Mouse (Mus musculus) Patski (cell line): ENCODE data around the gene Dennd2c. TPM values are rescaled to one million over a fixed set of nuclear protein-coding genes. Genes with fewer than 3 reads are reported as not detected.
"Not testable (repeated sequence)": the region's sequence is repeated elsewhere in the genome, so short reads cannot be mapped to it uniquely, and the experiment has no call there.

Experiments used
- ATAC-seq: fragments of 100-300 bp; one replicate; pipeline ENCODE4 v1.8.0; 2021
- CTCF ChIA-PET: fragments of 350-600 bp; sonication (Branson Sonifier 250); formaldehyde crosslinking; loops from one replicate; lab custom pipeline; 2022; ENCODE audit warnings: inconsistent platforms; lab: Charles Lee
- POLR2A ChIA-PET: fragments of 350-600 bp; sonication (Branson Sonifier 250); formaldehyde crosslinking; loops from one replicate; lab custom pipeline; 2022; ENCODE audit warnings: antibody characterized with exemption, inconsistent platforms; lab: Charles Lee
- DNase-seq: peaks from one replicate; pipeline ENCODE4 v3.0.0-alpha.2; 2011; ENCODE audit warnings: low read depth, low spot score
- H3K27me3 ChIP-seq: fragments of 371-371 bp; one replicate; pipeline ENCODE4 v1.5.1; 2021
- CTCF ChIP-seq: fragments of 100-300 bp; IDR thresholded peaks from one replicate; pipeline ENCODE4 v1.5.1; 2021
- in situ Hi-C: fragments of 300-500 bp; cut with MboI; formaldehyde crosslinking; loops from 3 replicates; pipeline ENCODE4 v1.11.1; 2018; ENCODE audit warnings: low pct_unique_long_range_greater_than_20kb, mixed read lengths
- polyA plus RNA-seq: library from polyadenylated mRNA; unstranded; gene quantifications from one replicate; pipeline ENCODE4 v1.2.3, GENCODE M21; 2021

Gene Dennd2c
- polyA plus RNA-seq, 1 experiment from 2014 or later = 1.7 TPM

- POLR2A ChIA-PET = interaction anchor here (0.6 kb wide), 2 partner anchors 58 to 86 kb away, joined by 4 read pairs; no protein-coding TSS in a partner anchor
These were observed 105.3 kb downstream of the Dennd2c start for GRCm38 (mm10) chr3:103207749-103208148.

GRCm38 (mm10) chr3:103208237-103208636, 105.8 kb downstream of the Dennd2c start:
- POLR2A ChIA-PET = no interaction called here
- H3K27me3 ChIP-seq = no peaks in the 10 kb centered on the region
- DNase-seq (no peak), ATAC-seq (no peak)
- TF ChIP-seq CTCF = no peak
- in situ Hi-C loops = no loop called here
- CTCF ChIA-PET = no interaction called here

More at GRCm38 (mm10) chr3:103207749-103208148, 105.3 kb downstream of the Dennd2c start:
- in situ Hi-C loops = no loop called here
- ATAC-seq (no peak), DNase-seq (no peak)
- TF ChIP-seq CTCF = no peak
- CTCF ChIA-PET = no interaction called here
- no peaks in the 10 kb centered on the region for H3K27me3 ChIP-seq

- in situ Hi-C loops = no loop called here
- CTCF ChIA-PET = no interaction called here
- DNase-seq (no peak), ATAC-seq (no peak)
- TF ChIP-seq CTCF = no peak
- no peaks in the 10 kb centered on the region for H3K27me3 ChIP-seq
- POLR2A ChIA-PET = no interaction called here
These were observed 108.7 kb downstream of the Dennd2c start for GRCm38 (mm10) chr3:103211101-103211500.

GRCm38 (mm10) chr3:103212142-103212541, 109.7 kb downstream of the Dennd2c start:
- in situ Hi-C loops = no loop called here

GRCm38 (mm10) chr3:103213537-103213936, 111.1 kb downstream of the Dennd2c start:
- TF ChIP-seq CTCF = no peak
- ChIA-PET POLR2A (no interaction called here), CTCF (interaction anchor here (1.2 kb wide), 1 partner anchor 12 kb away, joined by 3 read pairs; no protein-coding TSS in a partner anchor)
- H3K27me3 ChIP-seq = no peaks in the 10 kb centered on the region
- no peak for ATAC-seq
- in situ Hi-C loops = no loop called here
- DNase-seq = no peak

More at GRCm38 (mm10) chr3:103212142-103212541, 109.7 kb downstream of the Dennd2c start:
- CTCF ChIA-PET = no interaction called here
- POLR2A ChIA-PET = no interaction called here
- no peak for DNase-seq
- no peak for ATAC-seq
- TF ChIP-seq CTCF = no peak
- no peaks in the 10 kb centered on the region for H3K27me3 ChIP-seq

- H3K27me3 ChIP-seq = no peaks in the 10 kb centered on the region
- no peak for TF ChIP-seq CTCF
- in situ Hi-C loops = no loop called here
- DNase-seq = no peak
- ChIA-PET POLR2A (interaction anchor here (0.7 kb wide), 1 partner anchor 10 kb away, joined by 3 read pairs; no protein-coding TSS in a partner anchor), CTCF (interaction anchor here (1.2 kb wide), 1 partner anchor 11 kb away, joined by 3 read pairs; no protein-coding TSS in a partner anchor)
- no peak for ATAC-seq
These were observed 112.3 kb downstream of the Dennd2c start for GRCm38 (mm10) chr3:103214593-103215285.

GRCm38 (mm10) chr3:103215399-103215798, 113.0 kb downstream of the Dennd2c start:
- POLR2A ChIA-PET, DNase-seq, H3K27me3 ChIP-seq, CTCF ChIA-PET, ATAC-seq, in situ Hi-C loops: not testable (repeated sequence)

Other genes starting within 250 kb of the Dennd2c start
- not detected for gene Sycp1, start 166.5 kb upstream of the Dennd2c start, polyA plus RNA-seq
- gene Nr1h5, start 138.5 kb upstream of the Dennd2c start, polyA plus RNA-seq = 0.15 TPM
- 114 TPM for gene Sike1, start 106.9 kb upstream of the Dennd2c start, polyA plus RNA-seq
- gene Csde1, start 82.2 kb upstream of the Dennd2c start, polyA plus RNA-seq = 346 TPM
- 93.3 TPM for gene Nras, start 44.3 kb upstream of the Dennd2c start, polyA plus RNA-seq
- gene Ampd1, start 28.6 kb upstream of the Dennd2c start, polyA plus RNA-seq = 0.13 TPM
- gene Bcas2, start 69.1 kb downstream of the Dennd2c start, polyA plus RNA-seq = 135 TPM
- 47.3 TPM for gene Trim33, start 176.7 kb downstream of the Dennd2c start, polyA plus RNA-seq